Mouse (Mus musculus): Measurements from ENCODE around the gene Vmn2r57. TPM values are rescaled to one million over a fixed set of nuclear protein-coding genes. Genes with fewer than 3 reads are reported as not detected.

The Vmn2r57 gene
- 0.10 TPM for polyA plus RNA-seq (2017; shearing (Covaris generic))

GRCm38 (mm10) chr7:41448596-41448995, at the start of gene Vmn2r57:
Vmn2r57 (minus strand) TSS chr7:41448696.

GRCm38 (mm10) chr7:41393048-41393971, 55.2 kb downstream of the Vmn2r57 start, which contains the start of gene AI987944:
AI987944 (minus strand) TSS chr7:41393379.

Other genes with a start within 250 kb of the Vmn2r57 start
- 48.4 TPM for gene AI987944, start 55.3 kb downstream of the Vmn2r57 start, polyA plus RNA-seq (2017; shearing (Covaris generic))
- not detected for gene Gm20449, start 50.7 kb upstream of the Vmn2r57 start, polyA plus RNA-seq (2017; shearing (Covaris generic))
- gene AW146154, start 51.2 kb upstream of the Vmn2r57 start, polyA plus RNA-seq (2017; shearing (Covaris generic)): 18.2 TPM
- gene Gm6871, start 125.0 kb upstream of the Vmn2r57 start, polyA plus RNA-seq (2017; shearing (Covaris generic)): 0.29 TPM
- gene 2610021A01Rik, start 150.5 kb upstream of the Vmn2r57 start, polyA plus RNA-seq (2017; shearing (Covaris generic)): 35.4 TPM
- 11.4 TPM for gene Zfp788, start 184.5 kb upstream of the Vmn2r57 start, polyA plus RNA-seq (2017; shearing (Covaris generic))